Mouse (Mus musculus) forebrain, embryonic 11.5 days (tissue): ENCODE measurements around the gene Lemd2. TPM values are rescaled to one million over a fixed set of nuclear protein-coding genes. Genes with fewer than 3 reads are reported as not detected.

Experiments used
- ATAC-seq: fragments of 200-750 bp; cut with Nextera tagmentation; replicated peaks from 2 replicates; pipeline ENCODE4 v1.8.0; 2017; ENCODE audit warnings: moderate TSS enrichment; ENCODE audit not compliant: low FRiP score
- DNase-seq: peaks from one replicate; pipeline ENCODE4 v3.0.0-alpha.2; 2017; ENCODE audit warnings: low spot score
- H3K27ac ChIP-seq: fragments of 300-500 bp; sonication (generic); 2 replicates; pipeline ENCODE4 v1.5.1; 2014; ENCODE audit warnings: low read depth, low read length
- H3K27me3 ChIP-seq: fragments of 300-500 bp; sonication (generic); 2 replicates; pipeline ENCODE4 v1.6.1; 2014; ENCODE audit warnings: mild to moderate bottlenecking, low read length, mixed read lengths; ENCODE audit not compliant: control insufficient read depth, insufficient read depth
- H3K36me3 ChIP-seq: fragments of 300-500 bp; sonication (generic); 2 replicates; pipeline ENCODE4 v1.6.1; 2014; ENCODE audit warnings: mild to moderate bottlenecking, low read length, moderate library complexity, mixed read lengths; ENCODE audit not compliant: control insufficient read depth, insufficient read depth
- H3K4me1 ChIP-seq: fragments of 300-500 bp; sonication (generic); replicated peaks from 2 replicates; pipeline ENCODE4 v1.6.1; 2014; ENCODE audit warnings: low read length, mixed read lengths; ENCODE audit not compliant: control insufficient read depth, insufficient read depth
- H3K4me2 ChIP-seq: fragments of 300-500 bp; sonication (generic); 2 replicates; pipeline ENCODE4 v1.6.1; 2014; ENCODE audit warnings: low read depth, mild to moderate bottlenecking, low read length, moderate library complexity, mixed read lengths; ENCODE audit not compliant: severe bottlenecking
- H3K4me3 ChIP-seq: fragments of 300-500 bp; sonication (generic); 2 replicates; pipeline ENCODE4 v1.5.1; 2014; ENCODE audit warnings: low read depth, low read length
- H3K9ac ChIP-seq: fragments of 300-500 bp; sonication (generic); 2 replicates; pipeline ENCODE4 v1.6.1; 2014; ENCODE audit warnings: low read length
- H3K9me3 ChIP-seq: fragments of 300-500 bp; sonication (generic); 2 replicates; pipeline ENCODE4 v1.6.1; 2016; ENCODE audit warnings: low read length, mixed read lengths; ENCODE audit not compliant: control insufficient read depth
- WGBS: fragments of 180-500 bp; shearing (Covaris S2); extraction: QIAGEN DNeasy Blood & Tissue Kit; methylation state at CpG from one replicate; pipeline ENCODE4 v1.1.7; 2014; 5-methylcytosine and 5-hydroxymethylcytosine counted together
- polyA plus RNA-seq: library from polyadenylated mRNA; unstranded; fragments of >200 nt; fragmentation: Nextera tagmentation; extraction: Ambion mirVana; gene quantifications from 2 replicates; pipeline ENCODE4 v1.2.1, GENCODE M21; 2014

The Lemd2 gene
- polyA plus RNA-seq, 1 experiment from 2014 or later, result 18.1 TPM

DNA sequence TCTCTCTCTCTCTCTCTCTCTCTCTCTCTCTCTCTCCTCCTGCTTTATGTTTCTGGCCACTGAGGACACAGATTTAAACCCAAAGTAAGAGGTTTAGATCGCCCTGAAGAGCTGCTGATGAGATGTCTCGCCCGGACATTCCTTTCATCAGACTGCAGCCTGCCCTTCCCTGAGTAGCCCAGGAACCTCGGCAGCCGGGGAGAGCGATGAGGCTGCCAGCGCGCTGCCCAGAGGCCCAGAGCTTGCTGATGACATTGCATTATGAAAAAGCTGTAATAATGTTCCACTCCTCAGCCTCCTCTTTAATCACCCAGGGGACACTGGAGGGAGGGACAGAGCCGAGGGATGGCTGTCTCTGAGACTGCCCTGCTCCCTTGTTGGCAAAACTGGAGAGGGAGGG, 64.0 kb downstream of the Lemd2 start:
- no peak overlapping the region for H3K4me2 ChIP-seq
- no peak overlapping the region for H3K27ac ChIP-seq
- no peaks in the 10 kb centered on the region for H3K27me3 ChIP-seq
- ATAC-seq, result no peak
- peaks cover 11% of the 10 kb centered on the region; the same call in 1 of the 2 replicates for H3K4me1 ChIP-seq
- no peak overlapping the region for H3K9ac ChIP-seq
- no peak overlapping the region for H3K4me3 ChIP-seq
- DNase-seq, result no peak
- WGBS, result 61% methylated on average over 9 of the region's 9 CpGs
- H3K36me3 ChIP-seq, result no peaks in the 10 kb centered on the region
- no peaks in the 10 kb centered on the region for H3K9me3 ChIP-seq

Other genes starting within 250 kb of the Lemd2 start
- 13.7 and 13.9 TPM in 2 replicates for gene Zbtb9, start 231.3 kb downstream of the Lemd2 start, polyA plus RNA-seq
- 6.6 and 7.6 TPM in 2 replicates for gene Bak1, start 175.5 kb downstream of the Lemd2 start, polyA plus RNA-seq
- gene Itpr3, start 147.2 kb downstream of the Lemd2 start, polyA plus RNA-seq, result 1.7 and 2.2 TPM in 2 replicates
- 330 and 336 TPM in 2 replicates for gene Uqcc2, start 70.6 kb downstream of the Lemd2 start, polyA plus RNA-seq
- 0.08 and 0.19 TPM in 2 replicates for gene Ip6k3, start 36.7 kb downstream of the Lemd2 start, polyA plus RNA-seq